Mouse (Mus musculus): ENCODE results near the gene Pak6.

Gene Pak6

DNA sequence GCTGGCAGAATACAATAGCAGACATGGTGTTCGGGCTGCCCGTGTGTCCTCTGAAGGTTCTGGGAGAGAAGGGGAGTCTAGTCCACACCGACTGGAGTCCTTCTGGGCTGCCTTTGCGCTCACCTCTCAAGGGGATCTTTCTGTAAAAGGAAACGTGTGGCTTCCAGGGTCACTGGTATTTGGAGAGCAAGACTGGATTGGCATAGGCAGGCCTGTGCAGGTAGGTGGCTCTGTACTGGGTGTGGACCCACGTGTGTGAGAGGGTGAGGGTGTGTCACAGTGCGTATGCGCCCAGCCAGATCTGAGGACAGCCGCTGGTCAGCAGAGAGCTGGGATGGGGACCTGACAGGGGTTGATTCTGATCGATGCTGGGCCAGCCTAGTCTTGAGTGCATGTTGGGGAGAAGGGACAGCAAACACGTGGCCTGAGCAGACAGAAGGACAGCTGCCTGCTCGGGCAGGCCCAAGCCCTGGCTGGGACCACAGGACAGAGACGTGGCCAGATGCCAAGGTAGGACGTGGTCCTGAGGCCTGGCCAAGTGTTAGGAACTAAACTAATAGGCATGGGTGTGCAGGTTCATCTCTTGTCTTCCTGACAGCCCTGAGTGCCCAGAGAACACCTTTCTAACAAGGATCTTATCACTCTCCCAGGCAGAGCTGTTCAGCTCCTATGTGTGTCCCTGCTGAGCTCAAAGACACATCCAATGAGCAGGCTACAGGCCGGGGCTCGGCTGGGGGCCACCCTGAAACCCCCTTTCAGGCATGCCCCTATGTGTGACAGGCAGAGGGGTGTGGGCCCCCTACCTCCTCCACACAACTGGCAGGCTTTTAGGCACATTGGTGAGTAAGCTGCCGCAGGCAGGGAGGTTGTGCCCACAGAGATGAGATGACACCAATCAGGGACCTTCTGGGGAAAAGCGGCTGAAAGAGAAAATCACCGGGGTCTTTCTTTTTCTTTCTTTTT, 982 bp downstream of the Pak6 start:
- intact Hi-C loops (cut with DNase I) = no loop called here

DNA sequence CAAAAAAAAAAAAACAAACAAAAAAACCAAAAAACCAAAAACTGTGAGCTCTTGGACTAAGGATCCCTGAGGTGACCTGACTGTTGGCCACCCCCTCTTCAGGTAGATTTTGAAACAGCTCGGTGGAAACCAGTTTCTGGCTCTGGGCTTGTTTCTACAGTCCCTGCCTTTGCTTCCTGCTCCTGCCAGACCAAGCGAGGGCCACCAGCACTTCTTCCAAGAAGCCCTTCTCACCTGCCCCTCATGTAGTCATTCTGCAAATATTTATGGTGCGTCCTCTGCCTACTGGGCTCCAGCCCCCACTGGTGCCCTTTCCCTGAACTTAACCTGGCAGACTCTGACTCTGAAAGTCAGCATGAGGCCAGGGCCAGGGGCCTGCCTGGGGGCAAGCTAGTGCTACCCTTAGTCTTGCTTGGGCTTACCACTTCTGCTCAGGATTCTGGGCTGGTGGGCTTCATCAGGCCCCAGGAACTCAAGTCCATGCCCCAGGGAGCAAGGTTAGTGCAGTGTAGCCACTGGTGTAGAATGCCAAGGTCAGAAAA, 1.9 kb downstream of the Pak6 start:
- intact Hi-C loops (cut with DNase I) = no loop called here

DNA sequence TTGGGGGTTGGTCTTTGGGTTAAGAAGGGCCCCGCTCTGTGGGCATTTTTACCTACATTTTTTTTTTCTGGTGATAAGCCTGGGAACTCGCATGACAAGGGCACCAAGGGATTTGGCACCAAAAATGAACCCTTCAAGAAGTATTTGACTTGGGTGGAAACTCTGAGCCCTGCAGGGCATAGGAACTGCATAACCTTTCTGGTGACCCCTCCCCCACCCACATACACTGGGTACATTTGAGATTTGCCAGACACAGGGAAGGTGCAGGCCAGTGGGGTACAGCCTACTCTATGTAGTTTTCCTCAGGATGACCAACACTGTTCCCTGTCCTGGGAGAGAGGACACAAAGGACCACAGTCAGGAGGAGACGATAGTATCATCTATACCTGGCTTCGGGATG, 2.5 kb downstream of the Pak6 start:
- intact Hi-C loops (cut with DNase I) = no loop called here

DNA sequence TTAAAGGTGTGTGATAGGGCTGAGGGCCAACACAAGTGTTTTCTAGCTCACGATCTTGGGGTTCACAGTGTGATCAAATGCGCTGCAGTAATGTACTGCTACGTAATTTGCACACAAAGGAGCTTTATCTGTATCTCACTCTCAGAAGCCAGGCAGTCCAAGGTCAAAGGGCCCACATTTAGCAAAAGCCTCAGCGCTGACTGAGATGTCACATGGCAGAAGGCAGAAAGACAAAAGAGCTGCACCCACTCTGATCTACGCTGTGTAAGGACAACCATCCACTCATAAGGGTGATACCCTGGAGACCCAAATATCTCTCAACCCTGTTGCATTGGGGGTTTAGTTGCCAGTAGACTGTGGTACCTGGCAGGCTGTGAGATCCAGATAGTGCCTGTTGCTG, 4.1 kb downstream of the Pak6 start:
- intact Hi-C loops (cut with DNase I) = no loop called here

DNA sequence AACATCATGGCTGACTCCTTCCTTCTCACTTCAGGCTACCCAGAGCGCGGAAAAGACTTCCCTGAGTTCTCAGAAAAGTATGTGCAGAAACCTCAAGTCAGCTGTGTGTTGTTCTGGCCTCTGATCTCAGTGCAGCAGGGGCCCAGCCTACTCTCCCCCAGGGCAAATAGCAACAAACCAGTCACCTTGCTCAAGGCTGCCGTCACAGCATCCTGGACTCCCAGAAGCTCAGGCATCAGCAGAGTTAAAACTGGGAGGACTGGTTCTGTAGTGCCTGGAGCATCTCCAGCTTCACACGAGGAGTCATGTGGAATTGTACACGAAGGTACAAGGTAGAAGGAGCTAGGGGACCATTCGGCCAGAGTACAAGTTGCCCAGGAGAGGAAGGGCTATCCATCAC, 6.1 kb downstream of the Pak6 start:
- intact Hi-C loops (cut with DNase I) = no loop called here

DNA sequence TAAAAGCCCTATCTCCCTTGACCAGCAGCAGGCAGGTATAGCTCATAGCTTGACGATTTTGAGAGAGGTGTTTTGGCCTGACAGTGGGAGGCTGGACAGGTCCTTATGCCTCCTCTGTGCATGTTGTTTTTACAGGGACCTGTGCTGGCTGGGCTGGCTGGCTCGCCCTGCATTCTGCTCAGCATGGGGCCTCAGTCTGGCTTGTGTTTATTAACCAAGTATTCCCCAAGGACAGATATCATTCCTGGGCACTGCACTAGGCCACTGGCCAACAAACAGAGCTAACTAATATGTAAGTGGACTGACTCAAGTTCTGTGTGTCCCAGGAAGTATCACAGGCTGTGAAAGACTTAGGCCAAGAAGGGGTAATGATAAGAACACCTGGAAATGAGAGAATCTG, 6.7 kb downstream of the Pak6 start:
- intact Hi-C loops (cut with DNase I) = no loop called here

DNA sequence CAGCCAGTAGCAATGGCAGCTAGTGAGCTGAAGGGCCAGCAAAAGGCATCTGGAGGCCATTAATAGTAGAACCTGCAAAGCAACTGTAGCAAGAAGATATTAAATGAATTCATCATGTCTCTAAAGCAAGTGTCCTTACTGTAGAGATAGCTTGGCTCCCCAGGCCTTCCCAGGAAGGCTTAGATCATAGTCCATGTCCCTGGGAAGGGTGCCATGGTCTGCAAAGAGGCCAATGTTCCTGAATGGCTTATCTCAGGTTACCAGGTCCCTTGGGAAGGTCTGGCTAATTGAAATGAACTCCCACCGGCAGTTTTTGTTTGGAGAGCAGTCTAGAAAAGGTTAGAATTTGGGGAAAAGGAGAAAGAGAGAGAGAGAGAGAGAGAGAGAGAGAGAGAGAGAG, 8.6 kb downstream of the Pak6 start:
- intact Hi-C loops (cut with DNase I) = no loop called here

DNA sequence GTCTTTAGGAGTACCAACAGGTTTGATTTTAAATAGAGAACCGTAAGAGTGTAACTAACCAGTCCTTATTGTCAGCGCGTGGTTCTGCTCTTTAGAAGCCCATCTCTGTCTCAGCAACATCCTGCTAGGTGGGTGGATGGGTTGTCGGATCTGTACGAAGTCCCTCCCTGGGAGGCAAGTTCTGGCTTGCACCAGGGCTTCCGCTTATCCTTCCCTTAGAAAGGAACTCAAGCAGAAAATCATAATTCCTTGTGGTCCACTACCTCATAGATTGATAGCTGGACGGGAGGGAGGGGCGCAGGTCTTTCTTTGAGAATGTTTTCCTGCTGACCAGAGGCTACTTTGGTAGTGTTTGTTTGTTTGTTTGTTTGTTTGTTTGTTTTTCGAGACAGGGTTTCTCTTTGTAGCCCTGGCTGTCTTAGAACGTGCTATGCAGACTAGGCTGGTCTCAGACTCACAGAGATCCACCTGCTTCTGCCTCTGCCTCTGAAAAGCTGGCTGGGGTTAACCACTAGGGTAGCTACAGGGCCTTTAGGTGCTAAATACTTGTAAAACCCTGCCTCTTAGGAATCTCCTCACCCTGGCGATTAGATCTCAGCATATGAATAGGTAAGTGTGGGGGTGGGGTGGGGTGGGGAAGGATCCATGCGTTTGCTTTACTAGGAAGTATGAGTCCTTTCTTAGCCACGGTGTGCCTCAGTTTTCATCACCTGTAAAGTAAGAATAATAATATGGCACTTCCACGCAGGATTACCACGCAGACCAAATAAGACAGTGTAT, 10.8 kb downstream of the Pak6 start:
- intact Hi-C loops (cut with DNase I) = no loop called here

DNA sequence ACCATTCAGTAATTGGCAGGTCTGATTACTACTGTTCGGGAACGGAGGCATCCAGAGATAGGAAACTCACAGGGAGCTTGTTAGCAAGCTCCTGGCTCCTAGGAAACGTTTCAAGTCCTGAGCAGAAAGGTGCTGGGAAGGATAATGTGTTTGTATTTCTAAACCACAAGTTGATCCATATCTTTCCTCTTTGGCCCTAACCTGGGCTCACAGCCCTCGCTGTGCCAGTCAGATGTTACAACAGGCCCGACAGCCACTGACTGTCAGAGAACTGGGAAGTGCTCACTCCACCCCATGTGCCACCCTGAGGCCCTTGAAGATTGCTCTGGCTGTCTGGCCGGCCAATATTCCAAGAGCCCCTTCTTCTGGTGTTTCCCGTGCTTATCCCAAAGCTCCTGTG, 11.4 kb downstream of the Pak6 start:
- intact Hi-C loops (cut with DNase I) = no loop called here

DNA sequence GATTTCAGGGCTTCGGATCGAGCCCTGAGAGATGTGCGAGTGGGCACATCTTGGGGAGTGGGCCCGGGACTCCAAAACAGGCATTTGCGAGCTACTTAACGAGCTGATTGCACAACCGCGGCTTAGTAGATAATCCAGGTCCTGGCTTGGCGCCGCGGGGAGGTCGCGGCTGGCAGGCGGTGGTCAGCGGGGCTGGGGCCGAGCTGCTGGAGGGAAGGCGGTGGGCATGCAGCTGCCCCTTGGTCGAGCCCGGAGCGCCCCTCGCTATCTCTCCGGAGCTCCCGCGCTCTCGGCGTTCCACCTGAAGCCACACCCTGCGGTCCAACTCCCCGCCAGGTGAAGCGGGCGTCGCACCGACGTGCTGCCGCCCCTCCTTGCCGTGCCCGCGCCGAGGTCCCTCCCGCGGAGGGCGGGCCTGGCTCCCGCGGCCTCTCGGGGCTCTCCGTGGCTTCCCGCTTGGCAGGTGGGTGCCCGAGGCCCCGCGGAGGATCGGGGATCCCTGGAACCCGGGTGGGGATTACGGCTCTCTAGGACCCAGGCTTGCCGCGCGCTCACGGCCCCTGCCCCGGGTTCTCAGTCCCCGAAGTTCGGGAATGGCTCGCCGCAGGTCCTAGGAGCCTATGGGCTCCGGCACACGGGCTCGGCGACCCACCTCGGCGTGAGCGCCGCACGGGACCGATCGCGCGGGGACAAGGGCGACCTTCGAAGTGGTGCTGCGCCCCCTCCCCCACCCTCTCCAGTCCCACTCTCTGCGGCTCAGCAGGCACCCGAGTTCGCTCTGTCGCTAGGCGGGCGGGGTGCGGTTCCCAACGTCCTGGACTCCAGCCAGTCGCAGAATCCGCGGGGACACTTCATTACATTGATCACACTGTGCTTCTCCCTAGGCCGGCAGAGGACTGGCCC, 14.0 kb downstream of the Pak6 start:
- intact Hi-C loops (cut with DNase I) = no loop called here

DNA sequence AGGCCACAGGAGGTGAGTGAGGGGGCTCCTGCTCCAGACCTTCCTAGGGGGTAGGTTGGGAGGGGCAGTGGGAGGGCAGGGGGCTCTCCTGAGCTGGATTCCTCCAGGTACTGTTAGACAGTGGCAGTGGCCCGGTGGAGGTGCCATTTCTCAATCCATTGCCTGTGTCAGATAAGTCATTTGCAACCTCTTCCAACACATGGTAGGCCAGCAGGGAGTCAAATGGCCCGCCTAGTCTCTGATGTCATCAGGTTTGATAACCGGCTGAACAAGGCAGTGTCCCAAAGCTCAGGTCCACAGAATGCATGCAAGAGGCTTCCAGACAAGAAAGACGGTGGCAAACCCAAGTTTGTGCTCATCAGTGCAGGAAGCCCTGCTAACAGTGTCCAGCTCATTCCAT, 14.7 kb downstream of the Pak6 start:
- intact Hi-C loops (cut with DNase I) = no loop called here

DNA sequence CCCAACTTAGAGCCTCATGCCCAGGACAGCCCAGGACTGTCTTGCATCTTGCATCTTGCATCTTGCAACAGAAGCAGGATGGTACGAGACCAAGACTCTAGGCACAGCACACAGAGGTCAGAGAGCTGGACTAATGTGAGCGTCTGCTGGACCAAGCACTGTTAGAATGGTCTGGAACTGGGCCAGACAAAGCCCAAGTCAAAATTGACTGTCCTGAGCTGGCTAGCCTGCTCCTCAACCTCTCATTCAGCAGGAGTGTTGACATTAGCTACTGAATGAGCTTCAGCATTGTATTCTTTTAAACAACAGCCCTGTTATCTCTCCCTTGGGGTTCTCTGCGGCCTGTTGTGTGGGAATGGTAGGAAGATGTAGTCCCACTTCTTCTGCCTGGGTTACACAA, 16.5 kb downstream of the Pak6 start:
- intact Hi-C loops (cut with DNase I) = no loop called here

DNA sequence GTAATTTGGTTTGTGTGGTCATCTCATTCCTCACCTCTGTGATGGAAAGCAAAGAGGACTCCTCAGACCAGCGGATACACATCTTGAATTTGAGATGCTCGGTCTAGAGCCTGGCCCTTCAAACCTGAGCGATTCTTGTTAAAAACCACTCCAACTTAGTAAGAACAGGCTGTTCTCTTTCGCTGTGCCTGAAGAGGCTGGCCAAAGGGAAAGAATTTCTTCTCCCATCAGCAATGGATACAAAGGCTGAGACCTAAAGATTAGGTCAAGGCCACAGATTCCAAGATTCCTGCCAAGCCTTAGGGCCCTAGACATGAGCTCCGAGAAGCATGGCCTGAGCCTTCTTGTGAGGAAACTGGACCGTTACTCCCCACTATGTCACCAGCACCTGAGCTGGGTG, 17.8 kb downstream of the Pak6 start:
- intact Hi-C loops (cut with DNase I) = no loop called here

DNA sequence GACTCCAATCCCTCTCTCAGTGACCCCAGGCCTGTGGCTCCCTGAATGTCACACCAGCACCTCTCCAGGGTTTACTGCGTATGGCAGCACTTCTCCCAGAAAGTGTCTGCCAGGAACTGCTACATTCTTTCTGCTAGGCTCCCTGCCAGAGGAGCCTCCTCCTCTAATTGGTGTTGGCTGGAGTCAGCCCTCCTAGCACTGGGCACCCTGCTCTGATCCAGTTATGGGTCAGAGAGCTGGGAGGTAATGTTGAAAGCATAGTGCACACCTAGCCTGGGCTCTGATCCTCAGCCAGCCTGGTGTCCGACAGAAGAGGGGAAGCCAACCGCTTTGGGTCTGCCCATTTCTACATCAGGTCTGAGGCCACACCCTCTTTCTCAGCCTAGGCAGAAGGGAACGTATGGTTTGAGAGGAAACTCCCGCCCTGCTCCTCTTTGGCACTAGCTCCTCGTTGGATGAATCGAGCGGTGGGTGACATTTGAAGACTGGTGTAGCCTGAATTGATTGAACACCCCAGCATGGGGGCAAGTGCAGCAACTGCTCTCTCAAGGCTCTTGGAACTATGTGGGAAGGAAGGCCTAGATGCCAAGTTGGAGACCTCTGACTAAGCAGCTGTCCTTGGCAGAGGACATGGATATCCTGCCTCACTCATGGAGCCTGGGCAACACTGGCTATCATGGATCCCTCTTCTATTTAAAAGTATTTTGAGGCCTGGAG, 19.6 kb downstream of the Pak6 start:
- intact Hi-C loops (cut with DNase I) = no loop called here

DNA sequence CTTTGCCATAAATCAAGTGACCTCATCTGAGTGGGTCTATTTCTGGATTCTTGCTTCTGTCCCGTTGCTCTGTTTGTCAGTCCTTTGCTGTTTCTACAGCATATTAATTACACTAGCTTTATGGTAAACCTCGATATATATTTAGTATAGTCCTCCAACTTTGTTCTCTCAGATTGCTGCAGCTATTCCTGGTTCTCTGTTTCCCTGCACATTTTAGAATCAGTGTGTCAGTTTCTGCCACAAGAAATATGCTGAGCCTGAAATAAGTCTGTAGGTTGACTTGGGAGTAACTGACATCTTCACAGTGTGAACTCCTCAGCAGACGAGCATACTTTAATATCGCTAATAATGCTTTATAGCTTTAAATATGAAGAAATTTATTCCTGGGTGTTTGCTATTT, 22.0 kb downstream of the Pak6 start:
- intact Hi-C loops (cut with DNase I) = no loop called here

DNA sequence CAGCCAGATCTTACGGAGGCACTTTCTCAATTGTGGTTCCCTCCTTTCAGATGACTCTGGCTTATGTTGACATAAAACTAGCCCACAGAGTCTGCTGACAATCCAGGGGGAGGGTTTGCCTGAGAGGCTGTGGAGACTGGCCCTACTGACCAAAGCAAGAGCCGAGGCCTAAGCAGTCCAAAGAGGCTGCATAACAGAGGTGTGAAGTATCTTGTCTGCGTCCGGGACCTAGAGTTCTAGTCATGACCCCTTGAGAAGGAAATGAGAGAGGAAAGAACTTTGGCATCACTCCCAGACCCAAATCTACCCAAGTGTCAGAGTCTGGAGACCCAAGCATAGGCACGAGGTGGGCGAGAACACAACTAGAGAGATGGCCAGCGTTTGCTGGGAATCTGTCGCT, 23.6 kb downstream of the Pak6 start:
- intact Hi-C loops (cut with DNase I) = no loop called here

DNA sequence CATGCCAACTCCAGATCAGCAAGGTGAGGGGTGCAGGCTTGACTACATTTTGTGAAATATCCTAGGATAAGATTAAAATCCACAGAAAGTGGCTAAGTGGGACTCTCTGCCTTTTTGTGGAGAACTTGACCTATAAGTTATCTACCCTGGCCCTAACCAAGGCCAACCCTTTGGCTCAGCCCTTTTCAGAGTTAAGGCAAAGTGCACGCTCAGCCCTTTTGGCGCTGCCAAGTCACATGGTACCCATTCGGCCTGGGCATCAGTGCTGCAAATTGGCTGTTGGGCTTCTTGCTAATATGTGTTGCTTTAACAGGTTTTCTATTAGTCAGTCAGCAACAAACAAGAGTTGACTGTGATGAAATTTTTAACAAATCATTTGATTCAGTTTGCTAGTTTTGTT, 24.7 kb downstream of the Pak6 start:
- intact Hi-C loops (cut with DNase I) = no loop called here

DNA sequence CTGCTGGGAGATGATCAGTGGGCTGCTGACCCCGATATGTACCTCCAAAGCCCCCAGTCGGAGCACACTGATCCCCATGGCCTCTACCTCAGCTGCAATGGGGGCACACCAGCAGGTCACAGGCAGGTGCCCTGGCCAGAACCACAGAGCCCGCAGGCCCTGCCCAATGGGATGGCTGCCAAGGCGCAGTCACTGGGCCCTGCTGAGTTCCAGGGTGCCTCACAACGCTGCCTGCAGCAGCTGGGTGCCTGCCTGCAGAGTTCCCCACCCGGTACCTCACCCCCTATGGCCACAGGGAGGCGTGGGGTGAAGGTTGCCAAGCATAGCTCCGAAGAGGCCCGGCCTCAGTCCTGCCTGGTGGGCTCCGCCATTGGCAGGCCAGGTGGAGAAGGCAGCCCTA, 26.8 kb downstream of the Pak6 start:
- intact Hi-C loops (cut with DNase I) = no loop called here

DNA sequence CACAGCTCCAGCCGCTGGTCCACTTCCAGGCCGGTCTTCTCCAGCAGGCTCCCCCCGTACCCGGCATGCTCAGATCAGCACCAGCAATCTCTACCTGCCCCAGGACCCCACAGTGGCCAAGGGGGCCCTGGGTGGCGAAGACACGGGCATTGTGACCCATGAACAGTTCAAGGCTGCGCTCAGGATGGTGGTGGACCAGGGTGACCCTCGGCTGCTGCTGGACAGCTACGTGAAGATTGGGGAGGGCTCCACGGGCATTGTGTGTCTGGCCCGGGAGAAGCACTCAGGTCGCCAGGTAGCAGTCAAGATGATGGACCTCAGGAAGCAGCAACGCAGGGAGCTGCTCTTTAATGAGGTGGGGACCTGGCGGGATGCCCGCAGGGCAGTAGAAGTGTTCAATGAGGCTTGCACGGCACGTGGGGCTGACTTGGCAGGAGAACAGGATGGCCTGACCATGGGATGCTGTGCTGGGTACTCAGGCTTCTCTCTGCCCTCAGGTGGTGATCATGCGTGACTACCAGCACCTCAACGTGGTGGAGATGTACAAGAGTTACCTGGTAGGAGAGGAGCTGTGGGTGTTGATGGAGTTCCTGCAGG, 30.4 kb downstream of the Pak6 start:
- intact Hi-C loops (cut with DNase I) = no loop called here

DNA sequence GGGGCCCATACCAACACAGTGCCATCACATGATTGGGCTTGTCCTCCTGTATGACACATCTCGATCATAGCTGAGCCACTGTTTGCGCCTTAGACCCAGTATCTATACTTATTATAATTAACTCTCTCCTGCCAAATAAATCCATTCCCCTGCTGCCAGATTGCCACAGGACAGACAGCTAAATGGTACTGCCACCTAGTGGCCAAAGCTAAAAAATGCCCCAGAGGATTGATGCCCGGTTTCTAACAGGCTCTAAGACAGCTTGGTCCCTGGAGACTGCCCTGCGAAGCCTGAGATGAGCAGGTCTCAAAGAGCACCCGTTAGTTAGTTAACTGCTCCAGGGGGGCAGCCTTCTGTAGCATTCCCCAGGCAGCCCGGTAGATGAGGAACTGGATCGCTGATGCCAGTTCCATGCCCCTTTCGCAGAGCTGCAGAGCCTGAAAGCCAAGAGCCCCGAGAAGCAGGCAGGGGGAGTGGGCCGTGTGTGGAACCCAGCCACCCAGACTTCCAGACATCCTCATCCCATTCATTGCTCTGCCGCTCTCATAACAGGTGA, 32.7 kb downstream of the Pak6 start:
- intact Hi-C loops (cut with DNase I) = loop anchor here (1.0 kb wide), 1 partner anchor 57 kb away; no protein-coding TSS in a partner anchor
